Mouse (Mus musculus): ENCODE results near the gene Rbm44. TPM values are rescaled to one million over a fixed set of nuclear protein-coding genes. Genes with fewer than 3 reads are reported as not detected.

Gene Rbm44
- total RNA-seq, 2 experiments from 2014 or later, result 0.58 to 4.1 TPM

GRCm38 (mm10) chr1:91206336-91206735, 61.4 kb downstream of the Rbm44 start:
- ATAC-seq (replicated peaks; ENCODE audit: low FRiP score, poor library complexity, severe bottlenecking), result no peak

- ATAC-seq (replicated peaks; ENCODE audit: low FRiP score, poor library complexity, severe bottlenecking), result no peak
Observed at GRCm38 (mm10) chr1:91206873-91207272, 62.0 kb downstream of the Rbm44 start.

- no peak for ATAC-seq (replicated peaks; ENCODE audit: low FRiP score, poor library complexity, severe bottlenecking)
Observed at GRCm38 (mm10) chr1:91207334-91208074, 62.6 kb downstream of the Rbm44 start.

- ATAC-seq (replicated peaks; ENCODE audit: low FRiP score, poor library complexity, severe bottlenecking), result no peak
Observed at GRCm38 (mm10) chr1:91209343-91209742, 64.5 kb downstream of the Rbm44 start.

GRCm38 (mm10) chr1:91209785-91210184, 64.9 kb downstream of the Rbm44 start:
- ATAC-seq (replicated peaks; ENCODE audit: low FRiP score, poor library complexity, severe bottlenecking), result no peak

GRCm38 (mm10) chr1:91211099-91211498, 66.2 kb downstream of the Rbm44 start:
- ATAC-seq (replicated peaks; ENCODE audit: low FRiP score, poor library complexity, severe bottlenecking), result peak; percentile 56; the same call in 1 of the 2 replicates

- no peak for ATAC-seq (replicated peaks; ENCODE audit: low FRiP score, poor library complexity, severe bottlenecking)
Observed at GRCm38 (mm10) chr1:91211591-91212008, 66.7 kb downstream of the Rbm44 start.

GRCm38 (mm10) chr1:91215264-91215663, 70.4 kb downstream of the Rbm44 start:
- ATAC-seq (replicated peaks; ENCODE audit: low FRiP score, poor library complexity, severe bottlenecking), result no peak

- no peak for ATAC-seq (replicated peaks; ENCODE audit: low FRiP score, poor library complexity, severe bottlenecking)
Observed at GRCm38 (mm10) chr1:91215981-91216380, 71.1 kb downstream of the Rbm44 start.

- ATAC-seq (replicated peaks; ENCODE audit: low FRiP score, poor library complexity, severe bottlenecking), result no peak
Observed at GRCm38 (mm10) chr1:91216504-91217267, 71.8 kb downstream of the Rbm44 start.

GRCm38 (mm10) chr1:91219641-91220321, 74.9 kb downstream of the Rbm44 start:
- no peak for ATAC-seq (replicated peaks; ENCODE audit: low FRiP score, poor library complexity, severe bottlenecking)

GRCm38 (mm10) chr1:91220322-91220672, 75.4 kb downstream of the Rbm44 start:
- no peak for ATAC-seq (replicated peaks; ENCODE audit: low FRiP score, poor library complexity, severe bottlenecking)

Other genes starting within 250 kb of the Rbm44 start
- gene Mlph, start 230.0 kb upstream of the Rbm44 start, total RNA-seq (2015; ENCODE audit: low replicate concordance), result 0.38 TPM in 1 of 2 replicates, not detected in the other
- not detected in 2 replicates for gene Mlph, start 230.0 kb upstream of the Rbm44 start, total RNA-seq (2017; ENCODE audit: low replicate concordance)
- not detected in 2 replicates for gene Prlh, start 192.0 kb upstream of the Rbm44 start, total RNA-seq (2015; ENCODE audit: low replicate concordance)
- not detected in 2 replicates for gene Prlh, start 192.0 kb upstream of the Rbm44 start, total RNA-seq (2017; ENCODE audit: low replicate concordance)
- not detected in 2 replicates for gene Rab17, start 175.4 kb upstream of the Rbm44 start, total RNA-seq (2015; ENCODE audit: low replicate concordance)
- gene Rab17, start 175.4 kb upstream of the Rbm44 start, total RNA-seq (2017; ENCODE audit: low replicate concordance), result not detected in 2 replicates
- 16.9 and 26.1 TPM in 2 replicates for gene Lrrfip1, start 146.4 kb upstream of the Rbm44 start, total RNA-seq (2015; ENCODE audit: low replicate concordance)
- gene Lrrfip1, start 146.4 kb upstream of the Rbm44 start, total RNA-seq (2017; ENCODE audit: low replicate concordance), result 28.5 and 33.3 TPM in 2 replicates
- gene Ramp1, start 34.7 kb downstream of the Rbm44 start, total RNA-seq (2015; ENCODE audit: low replicate concordance), result 25.9 and 28.2 TPM in 2 replicates
- gene Ramp1, start 34.7 kb downstream of the Rbm44 start, total RNA-seq (2017; ENCODE audit: low replicate concordance), result 15.9 and 17.1 TPM in 2 replicates
- gene Ube2f, start 105.2 kb downstream of the Rbm44 start, total RNA-seq (2015; ENCODE audit: low replicate concordance), result 187 and 269 TPM in 2 replicates
- 221 and 245 TPM in 2 replicates for gene Ube2f, start 105.2 kb downstream of the Rbm44 start, total RNA-seq (2017; ENCODE audit: low replicate concordance)
- 6.9 and 15.3 TPM in 2 replicates for gene Scly, start 153.2 kb downstream of the Rbm44 start, total RNA-seq (2015; ENCODE audit: low replicate concordance)
- 16.6 and 18.8 TPM in 2 replicates for gene Scly, start 153.2 kb downstream of the Rbm44 start, total RNA-seq (2017; ENCODE audit: low replicate concordance)
- not detected in 2 replicates for gene Espnl, start 177.0 kb downstream of the Rbm44 start, total RNA-seq (2015; ENCODE audit: low replicate concordance)
- 0.14 and 0.26 TPM in 2 replicates for gene Espnl, start 177.0 kb downstream of the Rbm44 start, total RNA-seq (2017; ENCODE audit: low replicate concordance)
- not detected in 2 replicates for gene Klhl30, start 205.9 kb downstream of the Rbm44 start, total RNA-seq (2015; ENCODE audit: low replicate concordance)
- 0.51 and 0.56 TPM in 2 replicates for gene Klhl30, start 205.9 kb downstream of the Rbm44 start, total RNA-seq (2017; ENCODE audit: low replicate concordance)
- 0.42 and 2.7 TPM in 2 replicates for gene Erfe, start 221.3 kb downstream of the Rbm44 start, total RNA-seq (2015; ENCODE audit: low replicate concordance)
- 0.70 TPM in 1 of 2 replicates, not detected in the other for gene Erfe, start 221.3 kb downstream of the Rbm44 start, total RNA-seq (2017; ENCODE audit: low replicate concordance)

All from erythroblast, adult 5-6 weeks (primary cell).